Mouse (Mus musculus) megakaryocyte-erythroid progenitor cell, adult 5 weeks (primary cell): ENCODE measurements around the gene Ppfia1. TPM values are rescaled to one million over a fixed set of nuclear protein-coding genes. Genes with fewer than 3 reads are reported as not detected.

Experiments
- polyA plus RNA-seq: library from polyadenylated mRNA; stranded (reverse); fragments of >175 nt; gene quantifications from 2 replicates; pipeline ENCODE4 v1.2.3, GENCODE M21; 2012

Ppfia1 gene
- 52.9 and 66.7 TPM in 2 replicates for polyA plus RNA-seq

DNA sequence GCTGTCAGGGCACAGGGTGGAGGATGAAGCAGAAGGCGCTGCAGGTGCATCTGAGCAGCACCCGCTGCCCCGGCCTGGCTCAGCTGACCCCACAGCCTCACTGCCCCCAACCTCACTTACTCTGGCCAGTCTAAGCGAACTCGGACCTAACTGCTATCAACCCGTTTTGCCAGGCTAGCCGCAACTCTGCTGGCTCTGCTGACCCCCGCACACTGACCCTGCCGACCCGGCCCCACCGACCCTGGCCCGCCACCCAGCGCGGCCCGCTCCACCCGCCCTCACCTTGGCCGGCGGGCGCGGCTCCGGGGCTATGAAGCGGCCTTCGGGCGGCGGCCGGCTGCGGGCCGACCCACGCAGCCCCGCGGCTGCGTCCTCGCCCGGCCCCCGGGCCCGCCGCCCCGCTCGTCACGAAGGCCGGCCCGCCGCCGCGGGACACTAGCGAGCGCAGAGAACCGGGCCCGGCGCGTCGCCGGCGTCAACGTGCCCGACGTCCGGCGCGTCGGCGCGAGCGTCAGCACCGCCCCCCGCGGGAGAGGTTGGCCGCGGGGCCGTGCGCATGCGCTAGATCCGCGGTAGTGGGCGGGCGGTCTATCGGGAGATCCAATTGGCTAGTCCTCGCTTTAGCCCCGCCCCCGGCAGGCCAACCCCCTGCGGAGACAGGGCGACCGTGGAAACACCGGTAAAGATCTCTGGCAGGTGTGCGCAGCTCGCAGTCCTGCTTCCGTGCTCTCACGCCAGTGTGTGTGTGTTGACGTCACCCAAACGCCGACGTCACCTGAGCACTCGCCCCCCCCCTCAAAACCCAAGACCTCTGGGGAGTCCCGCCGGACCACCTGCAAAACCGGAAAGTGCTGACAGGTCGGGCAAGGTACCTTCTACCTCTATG, at the start of gene Ppfia1:
TSS of gene Ppfia1 (minus strand) at position 493 of the 886 bp plus-strand sequence.

DNA sequence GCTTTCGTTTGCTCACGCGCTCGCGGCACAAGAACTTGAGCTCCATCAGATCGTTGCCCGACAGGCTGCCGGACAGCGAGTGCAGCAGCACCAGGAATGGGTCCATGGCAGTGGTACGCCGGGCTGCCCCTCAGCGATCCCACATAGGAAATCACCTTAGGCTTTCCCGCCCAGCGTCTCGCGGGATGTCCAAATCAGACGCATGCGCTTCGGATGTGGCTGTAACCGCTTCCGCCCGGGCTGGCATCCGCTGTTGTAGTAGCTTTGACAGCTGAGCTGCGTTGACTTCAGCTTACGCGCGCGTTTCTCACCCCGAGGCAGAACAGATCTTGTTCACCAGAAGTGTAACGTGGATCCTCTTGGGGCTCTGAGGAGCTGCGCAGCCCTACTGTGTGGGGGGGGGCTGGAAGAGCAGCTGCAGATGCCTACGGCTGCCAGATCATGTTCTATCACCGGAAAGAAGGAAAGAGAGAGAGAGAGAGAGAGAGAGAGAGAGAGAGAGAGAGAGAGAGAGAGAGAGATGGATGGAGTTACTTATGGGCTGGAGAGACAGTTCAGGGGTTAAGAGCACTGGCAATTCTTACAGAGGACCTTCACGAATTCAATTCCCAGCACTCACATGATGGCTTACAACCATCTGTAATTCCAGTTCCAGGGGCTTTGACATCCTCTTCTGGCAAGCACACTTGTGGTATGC, 28.9 kb upstream of the Ppfia1 start, which contains the start of gene Fadd:
TSS of gene Fadd (minus strand) at position 180 of the 697 bp plus-strand sequence.

DNA sequence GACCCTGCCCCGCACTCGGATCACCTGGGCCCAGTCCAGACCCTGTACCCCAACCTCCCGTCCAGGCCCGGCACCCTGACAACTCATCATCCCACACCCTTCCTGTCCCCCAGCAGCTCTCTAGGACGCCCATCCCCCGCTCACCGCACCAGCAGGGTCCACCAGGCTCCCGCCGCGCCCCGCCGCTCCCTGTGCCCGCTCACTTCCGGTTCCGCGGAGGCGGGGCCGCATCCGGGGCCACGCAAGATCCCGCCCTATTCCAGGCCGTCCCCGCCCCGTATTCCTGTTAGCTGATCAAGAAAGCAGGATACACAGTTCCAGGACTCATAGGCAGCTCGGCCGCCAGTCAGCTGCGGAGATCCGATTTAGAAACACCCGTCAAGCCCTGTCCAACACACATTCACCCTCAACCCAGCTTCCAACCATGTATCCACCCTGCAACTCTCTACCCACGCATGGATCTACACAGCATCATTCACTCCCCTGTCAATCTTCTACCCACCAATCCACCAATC, 82.9 kb downstream of the Ppfia1 start, which contains the start of gene Cttn:
TSS of gene Cttn (minus strand) at position 465 of the 515 bp plus-strand sequence.

Other genes with a start within 250 kb of the Ppfia1 start
- gene Cttn, start 82.7 kb downstream of the Ppfia1 start, polyA plus RNA-seq = 42.2 and 101 TPM in 2 replicates
- 4.2 and 4.3 TPM in 2 replicates for gene Fadd, start 28.7 kb upstream of the Ppfia1 start, polyA plus RNA-seq
- gene Ano1, start 198.2 kb upstream of the Ppfia1 start, polyA plus RNA-seq = 0.05 and 0.14 TPM in 2 replicates